Mouse (Mus musculus): ENCODE measurements around the gene Traf3.

DNA sequence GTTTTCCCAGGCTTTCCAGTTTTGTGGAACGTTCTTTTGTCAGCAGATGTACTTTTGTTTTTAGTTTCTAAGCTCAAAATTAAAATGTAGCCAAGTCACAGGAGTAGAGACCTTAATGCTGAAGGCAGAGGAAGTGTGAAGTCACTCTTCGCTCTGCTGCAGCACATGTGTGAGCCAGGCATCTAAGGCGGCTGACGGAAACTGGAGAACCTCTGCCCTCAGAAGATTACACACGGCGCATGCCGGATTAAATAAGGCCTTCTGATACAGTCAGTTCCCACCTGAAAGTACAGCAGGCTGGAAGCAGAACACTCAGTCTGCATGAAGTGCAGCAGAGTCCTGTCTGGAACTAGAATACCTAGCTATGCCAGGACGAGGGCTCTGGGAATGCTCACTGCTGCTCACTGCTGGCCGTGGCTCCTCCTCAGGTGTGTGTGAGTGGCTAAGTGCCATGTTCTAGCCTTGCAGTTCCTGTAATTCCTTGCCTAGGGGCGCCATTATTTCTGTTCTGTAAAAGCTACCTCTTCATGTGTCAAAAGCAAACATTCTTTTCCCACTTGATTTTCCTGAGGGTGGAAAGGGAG is 59.1 kb downstream of the Traf3 start:
- TF ChIP-seq POLR2A (IDR thresholded peaks at IDR 0.05; ENCODE audit: borderline replicate concordance, extremely low read depth, insufficient read depth, insufficient read length, poor library complexity, severe bottlenecking) (no peak), CTCF (IDR thresholded peaks at IDR 0.05; ENCODE audit: borderline replicate concordance, extremely low read depth, insufficient read depth, insufficient read length) (no peak)
